Mouse (Mus musculus) lung, adult 2 months (tissue): ENCODE data around the gene Dclk1.

ENCODE experiments used
- CTCF ChIP-seq: fragments of 200-500 bp; IDR thresholded peaks from 2 replicates; pipeline ENCODE4 v1.5.1; 2011; ENCODE audit warnings: mild to moderate bottlenecking, low read length, control low read depth; ENCODE audit not compliant: insufficient read depth
- POLR2A ChIP-seq: fragments of 200-500 bp; IDR thresholded peaks from 2 replicates; pipeline ENCODE4 v1.6.1; 2011; ENCODE audit warnings: low read depth, mild to moderate bottlenecking, control low read depth, low read length, borderline replicate concordance; ENCODE audit errors: extremely low read depth

DNA sequence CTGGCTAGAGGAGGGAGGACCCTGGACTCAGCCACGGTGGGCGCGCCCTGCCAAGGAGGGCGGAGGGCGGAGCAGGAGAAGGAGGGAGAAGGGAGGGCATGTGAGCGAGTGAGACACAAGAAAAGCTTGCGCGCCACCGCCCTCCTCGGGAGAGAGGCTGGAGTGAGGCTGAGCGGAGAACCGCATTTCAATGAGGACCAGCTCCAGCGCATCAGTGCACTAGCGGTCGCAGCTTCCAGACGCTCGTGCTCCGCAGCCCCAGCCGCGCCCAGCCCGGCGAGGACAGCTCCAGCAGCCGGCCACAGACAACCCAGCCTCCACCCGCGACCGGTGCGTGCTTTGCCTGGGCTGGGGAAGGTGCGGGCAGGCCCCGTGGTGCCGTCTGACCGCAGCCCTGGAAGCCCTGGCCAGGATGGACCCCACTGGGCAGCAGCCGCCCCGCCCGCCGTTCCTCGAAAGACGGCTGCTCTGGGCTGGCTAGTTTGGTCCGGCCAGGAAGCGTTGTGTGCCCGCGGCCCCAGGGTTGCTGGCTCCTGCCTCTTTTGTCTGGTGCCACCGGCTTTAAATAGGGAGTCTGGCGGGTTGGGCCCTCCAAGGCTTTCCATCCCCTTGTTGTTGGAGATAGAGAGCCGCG is 375 bp downstream of the Dclk1 start:
- TF ChIP-seq CTCF (no peak), POLR2A (no peak; the same call in 1 of the 2 replicates)
